Mouse (Mus musculus): ENCODE results near the gene Isg20l2.

DNA sequence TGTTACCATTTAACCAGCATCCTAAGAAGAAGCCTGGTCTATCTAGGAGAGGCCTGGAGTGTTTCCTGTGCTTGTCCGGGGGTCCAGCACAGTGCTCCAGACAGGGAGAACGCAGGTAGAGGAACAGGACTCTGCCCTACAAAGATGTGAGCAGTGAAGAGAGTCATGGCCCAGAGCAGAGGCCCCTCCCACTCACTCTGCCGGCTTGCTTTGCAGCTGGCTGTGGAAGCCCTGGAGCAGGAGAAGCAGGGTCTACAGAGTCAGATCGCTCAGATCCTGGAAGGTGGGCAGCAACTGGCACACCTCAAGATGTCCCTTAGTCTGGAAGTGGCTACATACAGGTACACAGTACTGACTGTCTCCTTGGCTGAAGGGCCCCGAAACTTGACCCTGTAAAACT lies 42.7 kb downstream of the Isg20l2 start:
- no peak for TF ChIP-seq CTCF (IDR thresholded peaks at IDR 0.05; ENCODE audit: borderline replicate concordance, insufficient read depth, low read length)
- TF ChIP-seq POLR2A (IDR thresholded peaks at IDR 0.05; ENCODE audit: low read depth, low read length), result no peak
